Mouse (Mus musculus) midbrain, embryonic 11.5 days (tissue): ENCODE results near the gene Cyp11a1. TPM values are rescaled to one million over a fixed set of nuclear protein-coding genes. Genes with fewer than 3 reads are reported as not detected.

Source experiments
- ATAC-seq: fragments of 200-750 bp; cut with Nextera tagmentation; 2 replicates; pipeline ENCODE4 v1.8.0; 2017; ENCODE audit warnings: moderate TSS enrichment, moderate library complexity; ENCODE audit not compliant: low FRiP score
- DNase-seq: peaks from one replicate; pipeline ENCODE4 v3.0.0; 2015; ENCODE audit warnings: low spot score; ENCODE audit errors: missing footprints
- H3K27ac ChIP-seq: fragments of 300-500 bp; sonication (generic); 2 replicates; pipeline ENCODE4 v1.5.1; 2014; ENCODE audit warnings: low read depth, low read length
- H3K27me3 ChIP-seq: fragments of 300-500 bp; sonication (generic); 2 replicates; pipeline ENCODE4 v1.6.1; 2014; ENCODE audit warnings: mild to moderate bottlenecking, low read length, moderate library complexity, mixed read lengths; ENCODE audit not compliant: control insufficient read depth, insufficient read depth
- H3K36me3 ChIP-seq: fragments of 300-500 bp; sonication (generic); 2 replicates; pipeline ENCODE4 v1.6.1; 2014; ENCODE audit warnings: mild to moderate bottlenecking, low read length, moderate library complexity, mixed read lengths; ENCODE audit not compliant: control insufficient read depth, insufficient read depth
- H3K4me1 ChIP-seq: fragments of 300-500 bp; sonication (generic); 2 replicates; pipeline ENCODE4 v1.6.1; 2014; ENCODE audit warnings: low read length; ENCODE audit not compliant: control insufficient read depth, insufficient read depth
- H3K4me2 ChIP-seq: fragments of 300-500 bp; sonication (generic); 2 replicates; pipeline ENCODE4 v1.6.1; 2014; ENCODE audit warnings: mild to moderate bottlenecking, moderate library complexity
- H3K4me3 ChIP-seq: fragments of 300-500 bp; sonication (generic); 2 replicates; pipeline ENCODE4 v1.5.1; 2014; ENCODE audit warnings: low read depth, low read length
- H3K9ac ChIP-seq: fragments of 300-500 bp; sonication (generic); 2 replicates; pipeline ENCODE4 v1.6.1; 2014; ENCODE audit warnings: low read length
- H3K9me3 ChIP-seq: fragments of 300-500 bp; sonication (generic); 2 replicates; pipeline ENCODE4 v1.6.1; 2016; ENCODE audit warnings: low read length; ENCODE audit not compliant: control insufficient read depth
- WGBS: fragments of 180-500 bp; shearing (Covaris S2); extraction: QIAGEN DNeasy Blood & Tissue Kit; methylation state at CpG from one replicate; pipeline ENCODE4 v1.1.7; 2014; 5-methylcytosine and 5-hydroxymethylcytosine counted together
- polyA plus RNA-seq: library from polyadenylated mRNA; unstranded; fragments of >200 nt; fragmentation: Nextera tagmentation; extraction: Ambion mirVana; gene quantifications from 2 replicates; pipeline ENCODE4 v1.2.1, GENCODE M21; 2014

Cyp11a1 gene
- polyA plus RNA-seq, 1 experiment from 2014 or later: not detected

GRCm38 (mm10) chr9:57963998-57964395 lies 42.2 kb upstream of the Cyp11a1 start:
- Histone ChIP-seq H3K9ac (no peak overlapping the region), H3K4me2 (no peak overlapping the region), H3K27ac (no peak overlapping the region), H3K9me3 (no peaks in the 10 kb centered on the region), H3K4me1 (no peaks in the 10 kb centered on the region), H3K27me3 (no peaks in the 10 kb centered on the region), H3K4me3 (no peak overlapping the region), H3K36me3 (no peaks in the 10 kb centered on the region)
- ATAC-seq (no peak), DNase-seq (peak; percentile 69)
- 73% methylated on average over 5 of the region's 5 CpGs for WGBS

GRCm38 (mm10) chr9:57964528-57965250 lies 41.5 kb upstream of the Cyp11a1 start:
- no peaks in the 10 kb centered on the region for H3K27me3 ChIP-seq
- no peak overlapping the region for H3K27ac ChIP-seq
- no peaks in the 10 kb centered on the region for H3K36me3 ChIP-seq
- no peak overlapping the region for H3K4me3 ChIP-seq
- H3K4me2 ChIP-seq: no peak overlapping the region
- ATAC-seq (no peak), DNase-seq (peak; percentile 80)
- H3K4me1 ChIP-seq: no peaks in the 10 kb centered on the region
- H3K9me3 ChIP-seq: no peaks in the 10 kb centered on the region
- 68% methylated on average over 6 of the region's 6 CpGs for WGBS
- H3K9ac ChIP-seq: no peak overlapping the region

- DNase-seq (peak; percentile 53), ATAC-seq (no peak)
- no peak overlapping the region for H3K27ac ChIP-seq
- H3K27me3 ChIP-seq: no peaks in the 10 kb centered on the region
- no peak overlapping the region for H3K9ac ChIP-seq
- H3K9me3 ChIP-seq: no peaks in the 10 kb centered on the region
- no peak overlapping the region for H3K4me3 ChIP-seq
- H3K4me2 ChIP-seq: no peak overlapping the region
- H3K4me1 ChIP-seq: no peaks in the 10 kb centered on the region
- H3K36me3 ChIP-seq: no peaks in the 10 kb centered on the region
- 71% methylated on average over 12 of the region's 12 CpGs for WGBS
Measured at GRCm38 (mm10) chr9:57965281-57966185, 40.7 kb upstream of the Cyp11a1 start.

GRCm38 (mm10) chr9:57967237-57967960 lies 38.8 kb upstream of the Cyp11a1 start:
- WGBS: 80% methylated on average over 14 of the region's 14 CpGs
- H3K27me3 ChIP-seq: no peaks in the 10 kb centered on the region
- H3K9me3 ChIP-seq: no peaks in the 10 kb centered on the region
- H3K4me2 ChIP-seq: no peak overlapping the region
- no peaks in the 10 kb centered on the region for H3K4me1 ChIP-seq
- no peak overlapping the region for H3K9ac ChIP-seq
- no peak for ATAC-seq
- no peak overlapping the region for H3K27ac ChIP-seq
- DNase-seq: no peak
- H3K36me3 ChIP-seq: no peaks in the 10 kb centered on the region
- no peak overlapping the region for H3K4me3 ChIP-seq

GRCm38 (mm10) chr9:57968166-57968771 lies 37.9 kb upstream of the Cyp11a1 start:
- Histone ChIP-seq H3K27me3 (no peaks in the 10 kb centered on the region), H3K9ac (no peak overlapping the region), H3K4me2 (no peak overlapping the region), H3K4me3 (no peak overlapping the region), H3K9me3 (no peaks in the 10 kb centered on the region), H3K27ac (no peak overlapping the region), H3K4me1 (no peaks in the 10 kb centered on the region), H3K36me3 (no peaks in the 10 kb centered on the region)
- no peak for ATAC-seq
- DNase-seq: no peak
- 94% methylated on average over 9 of the region's 9 CpGs for WGBS

- DNase-seq: peak; percentile 49
- 87% methylated on average over 8 of the region's 8 CpGs for WGBS
- Histone ChIP-seq H3K36me3 (no peaks in the 10 kb centered on the region), H3K27ac (no peak overlapping the region), H3K4me1 (no peaks in the 10 kb centered on the region), H3K27me3 (no peaks in the 10 kb centered on the region), H3K9ac (no peak overlapping the region), H3K9me3 (no peaks in the 10 kb centered on the region), H3K4me3 (no peak overlapping the region), H3K4me2 (no peak overlapping the region)
- no peak for ATAC-seq
Measured at GRCm38 (mm10) chr9:57968783-57969542, 37.2 kb upstream of the Cyp11a1 start.

- Histone ChIP-seq H3K9ac (no peak overlapping the region), H3K27me3 (no peaks in the 10 kb centered on the region), H3K36me3 (no peaks in the 10 kb centered on the region), H3K4me1 (no peaks in the 10 kb centered on the region), H3K4me3 (no peak overlapping the region), H3K4me2 (no peak overlapping the region), H3K27ac (no peak overlapping the region), H3K9me3 (no peaks in the 10 kb centered on the region)
- ATAC-seq (no peak), DNase-seq (peak; percentile 81)
- WGBS: 70% methylated on average over 11 of the region's 11 CpGs
Measured at GRCm38 (mm10) chr9:57969736-57970495, 36.3 kb upstream of the Cyp11a1 start.

- H3K4me1 ChIP-seq: no peaks in the 10 kb centered on the region
- no peak overlapping the region for H3K9ac ChIP-seq
- H3K27ac ChIP-seq: no peak overlapping the region
- no peak overlapping the region for H3K4me2 ChIP-seq
- no peaks in the 10 kb centered on the region for H3K36me3 ChIP-seq
- no peaks in the 10 kb centered on the region for H3K27me3 ChIP-seq
- no peak overlapping the region for H3K4me3 ChIP-seq
- peak; percentile 61 for DNase-seq
- 94% methylated on average over 5 of the region's 5 CpGs for WGBS
- no peak for ATAC-seq
- no peaks in the 10 kb centered on the region for H3K9me3 ChIP-seq
Measured at GRCm38 (mm10) chr9:57971413-57971812, 34.8 kb upstream of the Cyp11a1 start.
